Mouse (Mus musculus): Measurements from ENCODE around the gene Serp2.

GRCm38 (mm10) chr14:76535096-76535495, 21.6 kb downstream of the Serp2 start:
- no peak for TF ChIP-seq POLR2A (IDR thresholded peaks at IDR 0.05; ENCODE audit: borderline replicate concordance, extremely low read depth, low read depth, low read length)
- TF ChIP-seq CTCF (IDR thresholded peaks at IDR 0.05; ENCODE audit: insufficient read depth, low read length) = no peak
